Mouse (Mus musculus) heart, embryonic 11.5 days (tissue): ENCODE data around the gene Krtap11-1. TPM values are rescaled to one million over a fixed set of nuclear protein-coding genes. Genes with fewer than 3 reads are reported as not detected.

Experiments
- ATAC-seq: fragments of 200-750 bp; cut with Nextera tagmentation; replicated peaks from 2 replicates; pipeline ENCODE4 v1.8.0; 2017; ENCODE audit warnings: moderate library complexity; ENCODE audit not compliant: insufficient number of reproducible peaks, low FRiP score, low TSS enrichment
- H3K27ac ChIP-seq: fragments of 300-500 bp; sonication (generic); 2 replicates; pipeline ENCODE4 v1.5.1; 2014; ENCODE audit warnings: mild to moderate bottlenecking, low read depth, low read length
- H3K27me3 ChIP-seq: fragments of 300-500 bp; sonication (generic); 2 replicates; pipeline ENCODE4 v1.6.1; 2014; ENCODE audit warnings: mild to moderate bottlenecking, low read length, mixed read lengths; ENCODE audit not compliant: control insufficient read depth, insufficient read depth
- H3K36me3 ChIP-seq: fragments of 300-500 bp; sonication (generic); 2 replicates; pipeline ENCODE4 v1.6.1; 2014; ENCODE audit warnings: mild to moderate bottlenecking, low read length, moderate library complexity, mixed read lengths; ENCODE audit not compliant: control insufficient read depth, insufficient read depth
- H3K4me1 ChIP-seq: fragments of 300-500 bp; sonication (generic); 2 replicates; pipeline ENCODE4 v1.6.1; 2014; ENCODE audit warnings: low read length; ENCODE audit not compliant: control insufficient read depth, insufficient read depth
- H3K4me2 ChIP-seq: fragments of 300-500 bp; sonication (generic); 2 replicates; pipeline ENCODE4 v1.6.1; 2014; ENCODE audit warnings: mild to moderate bottlenecking, moderate library complexity
- H3K4me3 ChIP-seq: fragments of 300-500 bp; sonication (generic); 2 replicates; pipeline ENCODE4 v1.5.1; 2014; ENCODE audit warnings: low read depth, low read length
- H3K9ac ChIP-seq: fragments of 300-500 bp; sonication (generic); 2 replicates; pipeline ENCODE4 v1.6.1; 2014; ENCODE audit warnings: mild to moderate bottlenecking, low read depth, low read length, moderate library complexity
- H3K9me3 ChIP-seq: fragments of 300-500 bp; sonication (generic); replicated peaks from 2 replicates; pipeline ENCODE4 v1.6.1; 2016; ENCODE audit warnings: low read length; ENCODE audit not compliant: control insufficient read depth
- WGBS: fragments of 180-500 bp; shearing (Covaris S2); extraction: QIAGEN DNeasy Blood & Tissue Kit; methylation state at CpG from one replicate; pipeline ENCODE4 v1.1.7; 2014; ENCODE audit not compliant: insufficient replicate concordance; 5-methylcytosine and 5-hydroxymethylcytosine counted together
- polyA plus RNA-seq: library from polyadenylated mRNA; unstranded; fragments of >200 nt; fragmentation: Nextera tagmentation; extraction: Ambion mirVana; gene quantifications from 2 replicates; pipeline ENCODE4 v1.2.1, GENCODE M21; 2014

Krtap11-1 gene
- polyA plus RNA-seq, 1 experiment from 2014 or later = not detected

- no peak overlapping the region for H3K4me2 ChIP-seq
- WGBS = 59% methylated on average over 9 of the region's 9 CpGs
- H3K9ac ChIP-seq = no peak overlapping the region
- peaks cover 7% of the 10 kb centered on the region; the same call in 1 of the 2 replicates for H3K4me1 ChIP-seq
- no peak overlapping the region for H3K4me3 ChIP-seq
- no peaks in the 10 kb centered on the region for H3K36me3 ChIP-seq
- no peaks in the 10 kb centered on the region for H3K9me3 ChIP-seq
- H3K27ac ChIP-seq = no peak overlapping the region
- no peaks in the 10 kb centered on the region for H3K27me3 ChIP-seq
- ATAC-seq = no peak
Measured at GRCm38 (mm10) chr16:89585604-89586508, 14.9 kb upstream of the Krtap11-1 start.

- no peak for ATAC-seq
- no peak overlapping the region for H3K27ac ChIP-seq
- 85% methylated on average over 2 of the region's 2 CpGs for WGBS
Measured at GRCm38 (mm10) chr16:89581658-89582057, 10.7 kb upstream of the Krtap11-1 start.

GRCm38 (mm10) chr16:89570516-89570915 is 467 bp downstream of the Krtap11-1 start:
- ATAC-seq = no peak
- H3K27me3 ChIP-seq = no peaks in the 10 kb centered on the region
- no peaks in the 10 kb centered on the region for H3K36me3 ChIP-seq
- H3K4me3 ChIP-seq = no peak overlapping the region
- H3K4me2 ChIP-seq = no peak overlapping the region
- H3K27ac ChIP-seq = no peak overlapping the region
- H3K4me1 ChIP-seq = 0 out of 2 replicates have a peak, but pooled peaks cover 4% of the 10 kb centered on the region
- 88% methylated on average over 9 of the region's 9 CpGs for WGBS
- H3K9me3 ChIP-seq = no peaks in the 10 kb centered on the region
- H3K9ac ChIP-seq = no peak overlapping the region

More at GRCm38 (mm10) chr16:89581658-89582057, 10.7 kb upstream of the Krtap11-1 start:
- no peaks in the 10 kb centered on the region for H3K36me3 ChIP-seq
- H3K9me3 ChIP-seq = no peaks in the 10 kb centered on the region
- H3K4me2 ChIP-seq = no peak overlapping the region
- H3K27me3 ChIP-seq = no peaks in the 10 kb centered on the region
- no peak overlapping the region for H3K4me3 ChIP-seq
- H3K9ac ChIP-seq = no peak overlapping the region
- peaks cover 2% of the 10 kb centered on the region; the same call in 1 of the 2 replicates for H3K4me1 ChIP-seq

- Histone ChIP-seq H3K4me1 (0 out of 2 replicates have a peak, but pooled peaks cover 4% of the 10 kb centered on the region), H3K4me3 (no peak overlapping the region), H3K9ac (no peak overlapping the region), H3K27ac (no peak overlapping the region), H3K4me2 (no peak overlapping the region), H3K36me3 (no peaks in the 10 kb centered on the region), H3K27me3 (no peaks in the 10 kb centered on the region), H3K9me3 (no peaks in the 10 kb centered on the region)
- no peak for ATAC-seq
- WGBS = 71% methylated on average over 6 of the region's 6 CpGs
Measured at GRCm38 (mm10) chr16:89569136-89569535, 1.8 kb downstream of the Krtap11-1 start.

- 61% methylated on average over 7 of the region's 7 CpGs for WGBS
- H3K36me3 ChIP-seq = no peaks in the 10 kb centered on the region
- H3K9ac ChIP-seq = no peak overlapping the region
- no peaks in the 10 kb centered on the region for H3K9me3 ChIP-seq
- H3K4me2 ChIP-seq = no peak overlapping the region
- 0 out of 2 replicates have a peak, but pooled peaks cover 4% of the 10 kb centered on the region for H3K4me1 ChIP-seq
- no peak overlapping the region for H3K27ac ChIP-seq
- H3K4me3 ChIP-seq = no peak overlapping the region
- no peaks in the 10 kb centered on the region for H3K27me3 ChIP-seq
- ATAC-seq = no peak
Measured at GRCm38 (mm10) chr16:89568141-89568540, 2.8 kb downstream of the Krtap11-1 start.

- H3K4me3 ChIP-seq = no peak overlapping the region
- no peaks in the 10 kb centered on the region for H3K9me3 ChIP-seq
- no peak overlapping the region for H3K9ac ChIP-seq
- H3K4me1 ChIP-seq = no peaks in the 10 kb centered on the region
- no peak for ATAC-seq
- no peaks in the 10 kb centered on the region for H3K36me3 ChIP-seq
- H3K4me2 ChIP-seq = no peak overlapping the region
- H3K27me3 ChIP-seq = no peaks in the 10 kb centered on the region
- H3K27ac ChIP-seq = no peak overlapping the region
Measured at GRCm38 (mm10) chr16:89550298-89550697, 20.7 kb downstream of the Krtap11-1 start.

GRCm38 (mm10) chr16:89538031-89538484 is 32.9 kb downstream of the Krtap11-1 start:
- Histone ChIP-seq H3K36me3 (no peaks in the 10 kb centered on the region), H3K9me3 (no peaks in the 10 kb centered on the region), H3K27ac (no peak overlapping the region), H3K27me3 (no peaks in the 10 kb centered on the region), H3K4me2 (no peak overlapping the region), H3K4me3 (no peak overlapping the region), H3K4me1 (no peaks in the 10 kb centered on the region), H3K9ac (no peak overlapping the region)
- 76% methylated on average over 5 of the region's 5 CpGs for WGBS
- no peak for ATAC-seq

GRCm38 (mm10) chr16:89537349-89537748 is 33.6 kb downstream of the Krtap11-1 start:
- ATAC-seq = no peak
- no peak overlapping the region for H3K4me3 ChIP-seq
- no peak overlapping the region for H3K9ac ChIP-seq
- no peaks in the 10 kb centered on the region for H3K27me3 ChIP-seq
- H3K9me3 ChIP-seq = no peaks in the 10 kb centered on the region
- 88% methylated on average over 6 of the region's 6 CpGs for WGBS
- H3K27ac ChIP-seq = no peak overlapping the region
- no peak overlapping the region for H3K4me2 ChIP-seq
- no peaks in the 10 kb centered on the region for H3K4me1 ChIP-seq
- no peaks in the 10 kb centered on the region for H3K36me3 ChIP-seq
